Mouse (Mus musculus) limb, embryonic 14.5 days (tissue): Measurements from ENCODE around the gene Eps15. TPM values are rescaled to one million over a fixed set of nuclear protein-coding genes. Genes with fewer than 3 reads are reported as not detected.

ENCODE experiments used
- ATAC-seq: fragments of 200-750 bp; cut with Nextera tagmentation; 2 replicates; pipeline ENCODE4 v1.8.0; 2017; ENCODE audit warnings: low read depth, moderate number of reproducible peaks, moderate TSS enrichment; ENCODE audit not compliant: low FRiP score
- DNase-seq: peaks from one replicate; pipeline ENCODE4 v3.0.0-alpha.2; 2015; ENCODE audit warnings: low spot score
- H3K27ac ChIP-seq: fragments of 300-500 bp; sonication (generic); replicated peaks from 2 replicates; pipeline ENCODE4 v1.5.1; 2014; ENCODE audit warnings: low read depth, mild to moderate bottlenecking, low read length, moderate library complexity, mixed read lengths
- H3K27me3 ChIP-seq: fragments of 300-500 bp; sonication (generic); 2 replicates; pipeline ENCODE4 v1.6.1; 2014; ENCODE audit warnings: low read length, mixed read lengths; ENCODE audit not compliant: control insufficient read depth, insufficient read depth
- H3K36me3 ChIP-seq: fragments of 300-500 bp; sonication (generic); 2 replicates; pipeline ENCODE4 v1.6.1; 2014; ENCODE audit warnings: mild to moderate bottlenecking, low read length, moderate library complexity, mixed read lengths; ENCODE audit not compliant: control insufficient read depth, insufficient read depth
- H3K4me1 ChIP-seq: fragments of 300-500 bp; sonication (generic); 2 replicates; pipeline ENCODE4 v1.6.1; 2014; ENCODE audit warnings: antibody characterized with exemption, low read length, mixed read lengths; ENCODE audit not compliant: control insufficient read depth, insufficient read depth
- H3K4me2 ChIP-seq: fragments of 300-500 bp; sonication (generic); replicated peaks from 2 replicates; pipeline ENCODE4 v1.6.1; 2014; ENCODE audit warnings: low read depth, mild to moderate bottlenecking, low read length, moderate library complexity; ENCODE audit not compliant: severe bottlenecking
- H3K4me3 ChIP-seq: fragments of 300-500 bp; sonication (generic); replicated peaks from 2 replicates; pipeline ENCODE4 v1.5.1; 2014; ENCODE audit warnings: low read length
- H3K9ac ChIP-seq: fragments of 300-500 bp; sonication (generic); 2 replicates; pipeline ENCODE4 v1.6.1; 2014; ENCODE audit warnings: mild to moderate bottlenecking, low read depth, low read length, moderate library complexity; ENCODE audit not compliant: severe bottlenecking
- H3K9me3 ChIP-seq: fragments of 300-500 bp; sonication (generic); 2 replicates; pipeline ENCODE4 v1.6.1; 2016; ENCODE audit warnings: low read length; ENCODE audit not compliant: control insufficient read depth
- POLR2A ChIP-seq: fragments of 200-500 bp; IDR thresholded peaks from 2 replicates; pipeline ENCODE4 v1.8.0; 2012; ENCODE audit warnings: inconsistent platforms, mild to moderate bottlenecking, moderate library complexity, borderline replicate concordance; ENCODE audit not compliant: insufficient read depth, insufficient read length; ENCODE audit errors: extremely low read depth
- WGBS: fragments of 180-500 bp; shearing (Covaris S2); extraction: QIAGEN DNeasy Blood & Tissue Kit; methylation state at CpG from one replicate; pipeline ENCODE4 v1.1.7; 2014; 5-methylcytosine and 5-hydroxymethylcytosine counted together
- polyA plus RNA-seq, 2 experiments: library from polyadenylated mRNA; depleted of rRNA in 1 of 2; stranded (reverse) in 1 of 2; unstranded in 1 of 2; fragments of >200 nt; fragmentation: Nextera tagmentation in 1 of 2; extraction: Ambion mirVana in 1 of 2; gene quantifications; 2 replicates each; pipeline versions ENCODE4 v1.2.1 to v1.2.3; 2012 to 2014

The Eps15 gene
- polyA plus RNA-seq, 2 experiments, result 27.0 to 36.3 TPM

DNA sequence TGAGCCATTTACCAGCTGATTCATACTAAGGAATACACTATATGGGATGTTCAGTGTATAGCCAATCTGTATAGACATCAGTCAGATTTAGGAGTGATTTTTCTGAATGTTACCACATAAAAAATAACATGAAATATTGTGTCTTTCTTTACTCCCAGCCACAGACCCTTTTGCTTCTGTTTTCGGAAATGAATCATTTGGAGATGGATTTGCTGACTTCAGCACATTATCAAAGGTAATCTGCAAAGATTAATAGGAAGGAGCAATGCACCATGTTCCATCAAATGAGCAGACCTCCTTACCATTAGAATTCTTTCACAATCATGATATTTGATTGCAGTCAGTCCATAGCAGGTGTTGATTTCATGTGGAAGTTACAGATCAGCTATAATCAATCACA is 98.0 kb downstream of the Eps15 start:
- 88% methylated on average over 1 of the region's 1 CpGs for WGBS
- Histone ChIP-seq H3K36me3 (peaks cover 42% of the 10 kb centered on the region), H3K9me3 (no peaks in the 10 kb centered on the region), H3K4me3 (no peak overlapping the region), H3K27ac (no peak overlapping the region), H3K4me2 (no peak overlapping the region), H3K4me1 (no peaks in the 10 kb centered on the region), H3K27me3 (no peaks in the 10 kb centered on the region), H3K9ac (no peak overlapping the region)
- no peak for TF ChIP-seq POLR2A
- ATAC-seq (no peak), DNase-seq (no peak)

DNA sequence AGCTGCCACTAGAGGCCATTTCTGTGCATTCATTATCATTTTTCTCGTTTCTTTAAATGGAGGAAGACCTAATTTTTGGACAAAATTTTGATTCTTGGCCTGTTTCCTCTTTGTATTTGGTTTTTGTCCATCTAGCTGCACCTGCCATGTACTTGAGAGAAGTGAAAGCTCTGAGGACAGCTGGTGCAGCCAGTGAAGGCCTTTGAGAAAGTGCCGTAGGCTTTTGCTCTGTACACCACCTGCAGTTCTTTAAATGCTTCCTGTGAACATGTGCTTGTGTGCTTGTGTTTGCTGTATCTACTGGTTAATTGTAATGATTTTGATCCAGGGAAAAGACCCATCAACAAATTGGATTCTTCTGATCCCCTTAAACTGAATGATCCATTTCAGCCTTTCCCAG is 102.4 kb downstream of the Eps15 start:
- no peak for TF ChIP-seq POLR2A
- no peaks in the 10 kb centered on the region for H3K4me1 ChIP-seq
- no peak overlapping the region for H3K4me2 ChIP-seq
- no peak overlapping the region for H3K4me3 ChIP-seq
- H3K9me3 ChIP-seq, result no peaks in the 10 kb centered on the region
- no peaks in the 10 kb centered on the region for H3K27me3 ChIP-seq
- no peak overlapping the region for H3K27ac ChIP-seq
- H3K36me3 ChIP-seq, result peaks cover 27% of the 10 kb centered on the region
- DNase-seq (no peak), ATAC-seq (no peak)
- H3K9ac ChIP-seq, result no peak overlapping the region
- 80% methylated on average over 2 of the region's 2 CpGs for WGBS

GRCm38 (mm10) chr4:109385599-109385998 is 105.5 kb downstream of the Eps15 start:
- H3K4me3 ChIP-seq, result no peak overlapping the region
- 34% methylated on average over 4 of the region's 4 CpGs for WGBS
- H3K36me3 ChIP-seq, result peaks cover 4% of the 10 kb centered on the region; the same call in 1 of the 2 replicates
- DNase-seq (no peak), ATAC-seq (no peak)
- no peak overlapping the region for H3K27ac ChIP-seq
- H3K9ac ChIP-seq, result no peak overlapping the region
- H3K27me3 ChIP-seq, result no peaks in the 10 kb centered on the region
- H3K4me1 ChIP-seq, result no peaks in the 10 kb centered on the region
- TF ChIP-seq POLR2A, result no peak
- H3K4me2 ChIP-seq, result no peak overlapping the region
- H3K9me3 ChIP-seq, result no peaks in the 10 kb centered on the region

DNA sequence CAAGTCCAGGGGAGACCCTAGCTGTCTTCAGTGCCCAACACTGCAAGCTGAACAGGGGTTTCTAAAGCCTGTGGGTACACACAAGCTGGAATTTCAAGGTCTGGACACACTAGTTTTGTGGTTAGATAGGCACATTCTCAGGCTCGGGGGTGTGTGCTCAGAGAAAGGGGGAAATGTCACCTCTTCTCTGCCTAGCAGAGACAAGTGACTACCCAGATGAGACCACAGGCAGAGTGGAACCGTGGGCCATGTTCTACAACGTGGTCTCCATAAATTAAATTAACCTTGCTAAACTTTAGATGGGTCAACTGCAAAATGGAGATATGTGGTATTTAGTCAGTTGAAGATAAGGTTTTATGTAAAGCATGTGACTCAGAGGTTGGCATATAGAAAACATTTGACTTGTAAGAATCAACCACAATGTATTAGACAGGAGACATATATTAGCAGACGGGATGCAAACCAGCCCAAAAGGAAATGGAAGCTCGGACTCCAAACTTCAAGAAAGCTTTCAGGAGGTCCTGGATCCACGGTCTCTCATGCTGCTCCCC is 113.2 kb downstream of the Eps15 start:
- H3K9me3 ChIP-seq, result no peaks in the 10 kb centered on the region
- no peak overlapping the region for H3K4me2 ChIP-seq
- no peaks in the 10 kb centered on the region for H3K27me3 ChIP-seq
- no peak overlapping the region for H3K27ac ChIP-seq
- no peaks in the 10 kb centered on the region for H3K36me3 ChIP-seq
- no peak overlapping the region for H3K4me3 ChIP-seq
- peaks cover 6% of the 10 kb centered on the region; the same call in 1 of the 2 replicates for H3K4me1 ChIP-seq
- DNase-seq (no peak), ATAC-seq (no peak)
- 73% methylated on average over 6 of the region's 6 CpGs for WGBS
- no peak overlapping the region for H3K9ac ChIP-seq
- no peak for TF ChIP-seq POLR2A

- Histone ChIP-seq H3K9ac (peak overlapping the region; percentile 34), H3K36me3 (no peaks in the 10 kb centered on the region), H3K27ac (no peak overlapping the region), H3K4me3 (peak overlapping the region; percentile 17; the same call in 1 of the 2 replicates), H3K4me1 (peaks cover 6% of the 10 kb centered on the region; the same call in 1 of the 2 replicates), H3K9me3 (no peaks in the 10 kb centered on the region), H3K4me2 (peak overlapping the region; percentile 45), H3K27me3 (no peaks in the 10 kb centered on the region)
- no peak for TF ChIP-seq POLR2A
- WGBS, result 10% methylated on average over 13 of the region's 13 CpGs
- DNase-seq, result no peak
- no peak for ATAC-seq
Observed at GRCm38 (mm10) chr4:109393902-109394301, 113.8 kb downstream of the Eps15 start.
